Mouse (Mus musculus) lung, adult 2 months (tissue): ENCODE measurements at regions not wholly inside any gene's neighbourhood (a gene's known extent, or its start where the extent isn't known, plus 50 kb on each side); places are given as distances from the start of the nearest gene placed in this dataset.
A peak's percentile ranks its signal among the peaks of the same experiment; 100 is the strongest.
"Not testable (repeated sequence)": the region's sequence is repeated elsewhere in the genome, so short reads cannot be mapped to it uniquely, and the experiment has no call there.

Experiments used
- DNase-seq: peaks from one replicate; pipeline ENCODE4 v3.0.0; 2022
- H3K4me1 ChIP-seq: fragments of 200-500 bp; 2 replicates; pipeline ENCODE4 v1.6.1; 2011; ENCODE audit warnings: low read length; ENCODE audit not compliant: control insufficient read depth, insufficient read depth
- H3K4me3 ChIP-seq: fragments of 200-500 bp; replicated peaks from 2 replicates; pipeline ENCODE3; 2011; ENCODE audit warnings: low read depth, mild to moderate bottlenecking, control low read depth, low read length; ENCODE audit errors: extremely low read depth
- CTCF ChIP-seq: fragments of 200-500 bp; IDR thresholded peaks from 2 replicates; pipeline ENCODE4 v1.5.1; 2011; ENCODE audit warnings: mild to moderate bottlenecking, low read length, control low read depth; ENCODE audit not compliant: insufficient read depth
- POLR2A ChIP-seq: fragments of 200-500 bp; IDR thresholded peaks from 2 replicates; pipeline ENCODE4 v1.6.1; 2011; ENCODE audit warnings: low read depth, mild to moderate bottlenecking, control low read depth, low read length, borderline replicate concordance; ENCODE audit errors: extremely low read depth
- WGBS: fragments of 180-500 bp; shearing (Covaris S2); methylation state at CpG from one replicate; pipeline ENCODE4 v1.1.7; 2018; 5-methylcytosine and 5-hydroxymethylcytosine counted together

DNA sequence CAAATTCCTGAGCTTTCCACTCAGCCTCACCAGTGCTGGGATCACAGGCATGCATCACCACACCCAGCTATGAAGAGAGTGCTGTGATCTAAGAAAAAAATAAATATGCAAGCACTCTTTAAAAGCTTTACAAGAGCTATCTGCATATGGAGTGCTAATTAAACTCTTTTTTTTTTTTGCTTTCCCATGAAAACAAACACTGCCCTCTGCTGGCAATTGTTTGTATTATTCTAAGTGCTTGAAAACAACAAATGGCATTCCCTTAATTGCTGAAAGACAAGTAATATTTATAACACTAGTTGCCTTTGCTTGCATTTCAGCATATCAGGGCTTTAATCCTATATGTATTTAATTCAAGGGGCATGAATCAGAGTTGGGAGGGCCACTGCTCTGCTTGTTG lies 91.8 kb downstream of the 5730507C01Rik start:
- H3K4me1 ChIP-seq, H3K4me3 ChIP-seq, DNase-seq: not testable (repeated sequence)

GRCm38 (mm10) chr12:18609835-18610234 lies 95.5 kb downstream of the 5730507C01Rik start:
- Histone ChIP-seq H3K4me3 (peak overlapping the region; percentile 58), H3K4me1 (no peaks in the 10 kb centered on the region)
- 3% methylated on average over 36 of the region's 38 CpGs for WGBS
- DNase-seq, result peak; percentile 41
- TF ChIP-seq CTCF (no peak), POLR2A (peak; percentile 50; the same call in 1 of the 2 replicates)

DNA sequence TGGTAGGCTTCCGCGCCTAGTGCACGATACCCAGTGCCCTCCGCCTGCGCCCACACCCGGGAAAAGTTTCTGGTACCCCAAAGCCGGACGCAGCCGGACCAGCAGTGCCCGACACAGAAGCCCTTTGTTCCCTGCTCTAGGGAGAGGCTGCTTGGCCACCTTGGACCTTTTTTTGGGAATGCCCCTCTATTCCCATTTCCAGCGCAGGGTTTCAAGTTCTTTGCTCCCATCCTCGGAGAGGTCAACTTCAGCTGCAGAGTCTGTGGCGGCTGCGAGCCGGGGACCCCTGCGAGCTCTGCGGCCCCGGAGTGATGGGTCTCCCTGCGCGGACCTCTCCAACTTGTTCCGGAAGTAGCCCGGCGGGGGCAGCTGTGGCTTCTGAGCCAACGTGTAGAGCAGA lies 96.3 kb downstream of the 5730507C01Rik start:
- H3K4me1 ChIP-seq, H3K4me3 ChIP-seq: not testable (repeated sequence)
- peak; percentile 2 for DNase-seq
- WGBS, result under 1% methylated on average over 24 of the region's 24 CpGs
